Mouse (Mus musculus): Measurements from ENCODE around the gene Thsd7a. TPM values are rescaled to one million over a fixed set of nuclear protein-coding genes. Genes with fewer than 3 reads are reported as not detected.

The Thsd7a gene
- total and polyA plus RNA-seq, 3 experiments = 0.30 TPM; not detected in 2

- Histone ChIP-seq H3K4me2 (ENCODE audit: insufficient read depth, low read depth, poor library complexity, severe bottlenecking) (no peak overlapping the region), H3K9me3 (replicated peaks; ENCODE audit: low read length) (no peaks in the 10 kb centered on the region), H3K79me2 (replicated peaks; ENCODE audit: control insufficient read depth, extremely low read depth, insufficient read depth, poor library complexity, severe bottlenecking) (no peaks in the 10 kb centered on the region), H3K9ac (ENCODE audit: insufficient read depth, low read depth) (no peak overlapping the region), H3K4me1 (ENCODE audit: control insufficient read depth in 1 of 2, insufficient read depth in 2 of 2) (peaks cover 0 to 7% of the 10 kb centered on the region in 2 experiments; a peak in 1 of 4 replicates), H3K36me3 (replicated peaks in 1 of 2; ENCODE audit: control insufficient read depth in 1 of 2, insufficient read depth in 1 of 2, low read length in 1 of 2) (no peaks in the 10 kb centered on the region), H3K27me3 (replicated peaks) (no peaks in the 10 kb centered on the region), H3K4me3 (replicated peaks in 1 of 3; ENCODE audit: low read depth in 2 of 3, low read length in 2 of 3, poor library complexity in 1 of 3) (no peak overlapping the region), H3K27ac (ENCODE audit: insufficient read depth, low read depth) (no peak overlapping the region)
- dilution Hi-C loops (cut with MboI; ENCODE audit: extremely low pct_ligation_motif_present, extremely low pct_unique_long_range_greater_than_20kb, low sequenced_read_pairs) = no loop called here
- TF ChIP-seq CTCF (conservative IDR thresholded peaks at IDR 0.05 in 1 of 2, IDR thresholded peaks at IDR 0.05 in 1 of 2; ENCODE audit: low read depth in 2 of 2, low read length in 2 of 2) (no peak), RAD21 (IDR thresholded peaks at IDR 0.05; ENCODE audit: low read depth, low read length) (no peak), KAT2A (IDR thresholded peaks at IDR 0.05; ENCODE audit: insufficient replicate concordance, low read length) (no peak), CHD2 (IDR thresholded peaks at IDR 0.05; ENCODE audit: low read length) (no peak), JUND (conservative IDR thresholded peaks at IDR 0.05; ENCODE audit: low read depth, low read length) (no peak), ETS1 (conservative IDR thresholded peaks at IDR 0.05; ENCODE audit: low read depth, low read length) (no peak), SMC3 (IDR thresholded peaks at IDR 0.05; ENCODE audit: low read depth, low read length) (no peak)
- no peak for DNase-seq (ENCODE audit: extremely low read depth)
- in situ Hi-C loops (cut with MboI; ENCODE audit: low pct_ligation_motif_present, low pct_unique_long_range_greater_than_20kb, low sequenced_read_pairs) = no loop called here
These were observed 441.7 kb downstream of the Thsd7a start for GRCm38 (mm10) chr6:12307502-12307901.

GRCm38 (mm10) chr6:12262641-12263400, 486.4 kb downstream of the Thsd7a start:
- in situ Hi-C loops (cut with MboI; ENCODE audit: low pct_ligation_motif_present, low pct_unique_long_range_greater_than_20kb, low sequenced_read_pairs) = no loop called here
- Histone ChIP-seq H3K27ac (ENCODE audit: insufficient read depth, low read depth) (no peak overlapping the region), H3K4me3 (replicated peaks in 1 of 3; ENCODE audit: low read depth in 2 of 3, low read length in 2 of 3, poor library complexity in 1 of 3) (no peak overlapping the region), H3K79me2 (replicated peaks; ENCODE audit: control insufficient read depth, extremely low read depth, insufficient read depth, poor library complexity, severe bottlenecking) (no peaks in the 10 kb centered on the region), H3K36me3 (replicated peaks in 1 of 2; ENCODE audit: control insufficient read depth in 1 of 2, insufficient read depth in 1 of 2, low read length in 1 of 2) (no peaks in the 10 kb centered on the region), H3K4me1 (ENCODE audit: control insufficient read depth in 1 of 2, insufficient read depth in 2 of 2) (0 out of 4 replicates have a peak, but pooled peaks cover 0 to 5% of the 10 kb centered on the region in 2 experiments), H3K9ac (ENCODE audit: insufficient read depth, low read depth) (no peak overlapping the region), H3K27me3 (replicated peaks) (no peaks in the 10 kb centered on the region), H3K9me3 (replicated peaks; ENCODE audit: low read length) (no peaks in the 10 kb centered on the region), H3K4me2 (ENCODE audit: insufficient read depth, low read depth, poor library complexity, severe bottlenecking) (peak overlapping the region; percentile 65)
- TF ChIP-seq IRF4 (IDR thresholded peaks at IDR 0.05; ENCODE audit: low read depth, low read length) (no peak), USF1 (IDR thresholded peaks at IDR 0.05; ENCODE audit: low read depth, low read length) (no peak), TCF12 (IDR thresholded peaks at IDR 0.05; ENCODE audit: low read depth, low read length) (no peak), ZC3H11A (IDR thresholded peaks at IDR 0.05; ENCODE audit: low read depth, low read length) (no peak), KAT2A (IDR thresholded peaks at IDR 0.05; ENCODE audit: insufficient replicate concordance, low read length) (no peak), RCOR1 (conservative IDR thresholded peaks at IDR 0.05; ENCODE audit: low read depth, low read length) (no peak), ZNF384 (IDR thresholded peaks at IDR 0.05; ENCODE audit: low read depth, low read length) (no peak), SIN3A (IDR thresholded peaks at IDR 0.05; ENCODE audit: low read length) (no peak), MYC (IDR thresholded peaks at IDR 0.05; ENCODE audit: low read depth, low read length) (no peak), ELF1 (IDR thresholded peaks at IDR 0.05; ENCODE audit: low read depth, low read length) (no peak), MEF2A (IDR thresholded peaks at IDR 0.05; ENCODE audit: borderline replicate concordance, low read depth, low read length) (no peak), USF2 (conservative IDR thresholded peaks at IDR 0.05; ENCODE audit: low read depth, low read length) (no peak), POLR2A (IDR thresholded peaks at IDR 0.05; ENCODE audit: low read depth, low read length) (no peak), POLR2AphosphoS2 (IDR thresholded peaks at IDR 0.05; ENCODE audit: low read depth, low read length) (no peak), CHD1 (IDR thresholded peaks at IDR 0.05; ENCODE audit: low read depth, low read length) (no peak), MAX (IDR thresholded peaks at IDR 0.05; ENCODE audit: low read length) (no peak), ETS1 (conservative IDR thresholded peaks at IDR 0.05; ENCODE audit: low read depth, low read length) (no peak), NELFE (IDR thresholded peaks at IDR 0.05; ENCODE audit: low read depth, low read length) (no peak), TBP (conservative IDR thresholded peaks at IDR 0.05; ENCODE audit: low read depth, low read length) (no peak), PAX5 (IDR thresholded peaks at IDR 0.05; ENCODE audit: low read length) (no peak)
- dilution Hi-C loops (cut with MboI; ENCODE audit: extremely low pct_ligation_motif_present, extremely low pct_unique_long_range_greater_than_20kb, low sequenced_read_pairs) = no loop called here
- no peak for DNase-seq (ENCODE audit: extremely low read depth)
